Mouse (Mus musculus) liver, embryonic 18 days (tissue): ENCODE results near the gene Vmn1r232. TPM values are rescaled to one million over a fixed set of nuclear protein-coding genes. Genes with fewer than 3 reads are reported as not detected.

Experiments
- polyA plus RNA-seq: library from polyadenylated mRNA; depleted of rRNA; stranded (reverse); fragments of >200 nt; gene quantifications from 2 replicates; pipeline ENCODE4 v1.2.3, GENCODE M21; 2012; rRNA removed

The Vmn1r232 gene
- polyA plus RNA-seq: not detected in 2 replicates

DNA sequence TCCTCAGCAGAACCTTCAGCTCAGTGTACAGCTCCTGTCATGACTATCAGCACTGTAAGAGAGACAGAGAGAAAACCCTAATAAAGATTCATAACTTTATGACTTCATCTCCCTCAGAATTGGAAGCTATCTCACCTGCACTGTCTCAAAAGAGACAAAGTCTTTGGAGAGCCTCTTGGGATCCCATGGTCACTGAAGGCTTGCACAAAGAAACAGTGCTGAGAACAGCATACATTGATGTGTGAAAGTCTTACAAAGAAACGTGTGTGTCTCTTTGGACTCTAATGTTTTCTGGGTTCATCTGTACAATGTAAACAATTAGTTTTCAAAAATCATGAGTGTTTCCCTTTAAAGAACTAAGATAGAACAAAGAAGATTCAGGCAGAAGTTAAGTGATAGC is at the start of gene Vmn1r232:
Gene Vmn1r232, minus strand, starts transcription at position 101 of the 400 bp plus-strand sequence.

DNA sequence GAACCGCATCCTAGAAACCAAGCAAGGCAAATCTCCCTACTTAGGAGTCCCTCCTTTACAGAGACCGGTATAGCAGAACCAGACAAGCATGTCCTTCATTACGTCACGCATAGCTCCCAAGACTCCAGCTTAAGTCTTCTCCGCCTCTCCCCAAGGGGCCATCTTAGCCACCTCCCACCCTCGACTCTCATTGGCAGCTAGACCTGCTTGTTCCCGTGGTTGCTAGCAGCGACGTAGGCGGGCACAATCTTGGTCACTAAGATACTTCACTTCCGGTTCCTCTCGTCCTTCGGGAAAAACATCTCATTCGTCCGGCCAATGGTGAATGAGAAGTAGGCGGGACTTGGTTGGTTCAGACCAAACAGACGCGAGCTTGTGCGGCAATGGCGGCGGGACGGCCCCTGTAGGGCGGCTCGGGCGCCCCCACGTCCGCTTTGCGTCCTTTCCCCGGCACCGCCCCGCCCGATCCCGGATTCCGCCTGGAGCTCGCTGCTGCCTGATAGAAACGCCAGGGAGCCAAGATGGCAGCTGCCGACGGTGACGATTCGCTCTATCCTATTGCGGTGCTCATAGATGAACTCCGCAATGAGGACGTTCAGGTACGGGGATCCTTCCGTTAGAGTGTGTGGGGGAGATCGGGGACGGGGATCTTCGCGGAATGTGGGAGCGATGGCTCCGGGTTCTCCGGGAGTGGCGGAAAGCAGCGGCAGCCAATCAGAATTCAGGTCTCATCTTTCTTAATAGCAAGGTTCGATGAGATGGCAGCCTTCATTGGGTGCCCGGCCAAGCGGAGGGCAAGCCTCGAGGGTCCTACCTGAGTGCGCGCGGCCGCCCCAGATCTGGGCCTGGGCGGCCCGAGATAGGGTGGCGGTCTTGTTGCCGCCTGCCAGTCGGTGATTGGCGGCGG is 25.7 kb upstream of the Vmn1r232 start, which contains the start of gene Ppp2r1a:
Gene Ppp2r1a, plus strand, starts transcription at position 327 of the 907 bp plus-strand sequence.

DNA sequence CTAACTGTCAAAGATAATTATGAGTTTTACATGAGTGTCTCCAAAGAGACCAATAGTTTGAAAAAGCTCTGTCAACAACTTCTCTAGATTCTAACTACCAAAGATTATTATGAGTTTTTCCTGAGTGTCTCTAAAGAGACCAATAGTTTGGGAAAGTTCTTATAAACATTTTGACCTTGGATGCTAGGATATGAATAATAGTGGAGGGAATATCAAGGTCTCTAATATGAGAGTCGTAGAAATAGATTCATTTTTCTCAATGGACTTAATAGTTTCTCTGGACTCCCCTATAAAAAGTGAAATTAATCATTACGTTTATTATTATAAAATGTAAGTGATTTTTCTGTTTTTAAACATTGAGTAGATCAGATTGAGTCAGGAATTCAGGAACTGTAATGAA is 14.5 kb downstream of the Vmn1r232 start, which contains the start of gene Vmn1r231:
Gene Vmn1r231, minus strand, starts transcription at position 101 of the 400 bp plus-strand sequence.

Other genes with a start within 250 kb of the Vmn1r232 start
- gene Vmn1r226, start 236.9 kb downstream of the Vmn1r232 start, polyA plus RNA-seq: not detected in 2 replicates
- gene Vmn1r227, start 189.9 kb downstream of the Vmn1r232 start, polyA plus RNA-seq: not detected in 2 replicates
- not detected in 2 replicates for gene Vmn1r228, start 133.6 kb downstream of the Vmn1r232 start, polyA plus RNA-seq
- gene Vmn1r229, start 108.2 kb downstream of the Vmn1r232 start, polyA plus RNA-seq: not detected in 2 replicates
- gene Vmn1r230, start 79.3 kb downstream of the Vmn1r232 start, polyA plus RNA-seq: not detected in 2 replicates
- not detected in 2 replicates for gene Vmn1r231, start 14.6 kb downstream of the Vmn1r232 start, polyA plus RNA-seq
- 53.2 and 55.4 TPM in 2 replicates for gene Ppp2r1a, start 25.6 kb upstream of the Vmn1r232 start, polyA plus RNA-seq
- gene Vmn1r233, start 76.8 kb upstream of the Vmn1r232 start, polyA plus RNA-seq: not detected in 2 replicates
- gene Zfp160, start 89.2 kb upstream of the Vmn1r232 start, polyA plus RNA-seq: 3.9 and 4.0 TPM in 2 replicates